Mouse (Mus musculus): ENCODE data around the gene Gstt4. TPM values are rescaled to one million over a fixed set of nuclear protein-coding genes. Genes with fewer than 3 reads are reported as not detected.

Gene Gstt4
- polyA plus RNA-seq, 1 experiment from 2014 or later = not detected

DNA sequence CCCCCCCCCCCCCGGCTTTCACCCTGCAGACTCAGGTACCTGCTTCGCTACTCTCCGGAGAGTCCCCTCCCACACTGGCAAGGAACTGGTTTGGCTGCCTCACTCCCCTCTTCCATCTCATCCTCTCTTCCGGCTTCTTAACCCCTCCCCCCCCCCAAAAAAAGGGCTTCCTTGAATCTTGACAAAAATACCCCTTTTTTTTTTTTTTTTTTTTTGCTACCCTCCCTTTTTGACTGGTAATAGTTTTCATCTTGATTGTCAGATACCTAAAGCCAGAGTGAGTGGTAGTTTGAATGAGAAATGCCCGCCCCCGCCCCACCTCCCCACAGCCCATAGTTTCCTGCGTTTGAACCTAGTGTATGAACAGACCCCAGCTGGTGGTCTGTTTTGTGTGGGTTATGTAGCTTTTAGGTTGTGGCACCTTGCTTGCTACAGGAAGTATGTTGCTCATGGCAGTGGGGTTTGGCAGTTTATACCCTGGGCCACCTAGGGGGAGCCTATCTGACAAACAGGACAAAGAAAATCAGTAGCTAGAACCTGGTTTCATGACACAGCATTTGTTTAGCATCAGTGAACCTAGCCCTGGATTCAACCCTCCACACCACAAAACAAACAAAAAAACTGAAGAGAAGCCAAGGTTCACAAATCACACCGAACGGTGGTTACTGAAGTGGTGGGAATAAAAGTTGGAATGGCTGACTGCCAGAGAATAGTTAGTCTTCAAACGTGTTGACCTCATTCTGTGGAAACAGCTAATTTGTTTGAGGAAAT, 13.6 kb upstream of the Gstt4 start:
- H3K4me3 ChIP-seq (ENCODE audit: control insufficient read depth in 1 of 2, insufficient read depth in 1 of 2, low read depth in 1 of 2, low read length in 2 of 2) = peak overlapping the region in 1 of 2 experiments; percentile 49; a peak in 1 of 4 replicates
- no peak overlapping the region for H3K27ac ChIP-seq (replicated peaks in 1 of 2; ENCODE audit: control insufficient read depth in 1 of 2, insufficient read depth in 1 of 2, low read depth in 2 of 2, low read length in 2 of 2)
- H3K27me3 ChIP-seq (ENCODE audit: control insufficient read depth, insufficient read depth, low read length) = peaks cover 7% of the 10 kb centered on the region; the same call in 1 of the 2 replicates
- H3K9me3 ChIP-seq (ENCODE audit: control insufficient read depth, low read length) = no peaks in the 10 kb centered on the region
- H3K4me1 ChIP-seq (ENCODE audit: control insufficient read depth in 2 of 2, insufficient read depth in 2 of 2, low read length in 2 of 2) = peaks cover 15 to 31% of the 10 kb centered on the region in 2 experiments
- 21% methylated on average over 9 of the region's 10 CpGs for WGBS
- peak overlapping the region; percentile 86 for H3K4me2 ChIP-seq (ENCODE audit: low read length)
- ATAC-seq (ENCODE audit: insufficient number of reproducible peaks, insufficient read depth, low FRiP score, low read depth) = no peak
- peak overlapping the region; percentile 26; the same call in 1 of the 2 replicates for H3K9ac ChIP-seq (ENCODE audit: low read length)
- H3K36me3 ChIP-seq (ENCODE audit: control insufficient read depth, insufficient read depth, low read length) = no peaks in the 10 kb centered on the region

DNA sequence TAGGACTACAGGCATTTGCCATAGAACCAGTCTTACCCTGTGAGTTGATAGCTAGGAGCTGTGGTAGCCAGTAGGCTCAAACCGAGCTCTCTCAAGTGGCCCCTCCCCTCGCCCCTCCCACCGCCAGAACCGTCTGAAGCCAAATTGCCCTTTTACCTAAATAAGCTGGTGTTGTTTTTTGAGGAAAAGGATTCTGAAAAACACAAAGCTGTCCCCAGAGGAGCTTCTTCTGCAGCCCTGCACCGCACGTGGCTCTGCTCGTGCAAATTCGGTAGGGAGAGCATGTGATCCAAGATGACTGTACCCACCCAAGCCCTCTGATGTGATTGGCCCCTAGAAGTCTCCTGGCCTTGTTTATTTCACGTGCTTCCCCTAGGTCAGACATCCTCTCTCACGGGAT, 13.0 kb upstream of the Gstt4 start:
- Histone ChIP-seq H3K36me3 (ENCODE audit: control insufficient read depth, insufficient read depth, low read length) (no peaks in the 10 kb centered on the region), H3K9me3 (ENCODE audit: control insufficient read depth, low read length) (no peaks in the 10 kb centered on the region), H3K4me3 (ENCODE audit: control insufficient read depth in 1 of 2, insufficient read depth in 1 of 2, low read depth in 1 of 2, low read length in 2 of 2) (peak overlapping the region; percentile 35 to 49), H3K27me3 (ENCODE audit: control insufficient read depth, insufficient read depth, low read length) (peaks cover 7% of the 10 kb centered on the region; the same call in 1 of the 2 replicates), H3K27ac (replicated peaks in 1 of 2; ENCODE audit: control insufficient read depth in 1 of 2, insufficient read depth in 1 of 2, low read depth in 2 of 2, low read length in 2 of 2) (no peak overlapping the region), H3K4me1 (ENCODE audit: control insufficient read depth in 2 of 2, insufficient read depth in 2 of 2, low read length in 2 of 2) (peaks cover 15 to 31% of the 10 kb centered on the region in 2 experiments), H3K4me2 (ENCODE audit: low read length) (peak overlapping the region; percentile 86), H3K9ac (ENCODE audit: low read length) (peak overlapping the region; percentile 26; the same call in 1 of the 2 replicates)
- WGBS = 0% methylated on average over 10 of the region's 10 CpGs
- ATAC-seq (ENCODE audit: insufficient number of reproducible peaks, insufficient read depth, low FRiP score, low read depth) = peak; percentile 10; the same call in 1 of the 2 replicates

DNA sequence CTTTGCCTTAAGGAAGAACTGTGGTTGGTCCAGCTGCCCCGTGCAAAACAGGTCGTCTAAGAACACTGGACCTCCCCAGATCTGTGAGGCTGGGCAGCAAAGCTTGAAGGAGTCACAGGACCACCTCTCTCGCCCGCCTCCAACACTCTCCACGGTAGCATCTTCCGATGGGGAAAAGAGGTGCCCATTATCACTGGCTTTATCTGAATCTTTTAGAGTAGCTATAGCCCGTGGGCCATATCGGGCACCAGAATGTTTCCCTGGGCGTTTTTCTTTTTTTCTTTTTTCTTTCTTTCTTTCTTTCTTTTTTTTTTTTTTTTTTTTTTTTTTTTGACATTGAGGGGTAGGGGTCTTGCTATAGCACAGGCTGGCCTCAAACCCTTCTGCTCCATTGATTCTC, 12.4 kb upstream of the Gstt4 start:
- Histone ChIP-seq H3K4me3 (ENCODE audit: control insufficient read depth in 1 of 2, insufficient read depth in 1 of 2, low read depth in 1 of 2, low read length in 2 of 2) (peak overlapping the region; percentile 49 to 57), H3K27ac (replicated peaks in 1 of 2; ENCODE audit: control insufficient read depth in 1 of 2, insufficient read depth in 1 of 2, low read depth in 2 of 2, low read length in 2 of 2) (no peak overlapping the region), H3K4me2 (ENCODE audit: low read length) (peak overlapping the region; percentile 86), H3K9me3 (ENCODE audit: control insufficient read depth, low read length) (no peaks in the 10 kb centered on the region), H3K27me3 (ENCODE audit: control insufficient read depth, insufficient read depth, low read length) (peaks cover 7% of the 10 kb centered on the region; the same call in 1 of the 2 replicates), H3K36me3 (ENCODE audit: control insufficient read depth, insufficient read depth, low read length) (no peaks in the 10 kb centered on the region), H3K4me1 (ENCODE audit: control insufficient read depth in 2 of 2, insufficient read depth in 2 of 2, low read length in 2 of 2) (peaks cover 15 to 31% of the 10 kb centered on the region in 2 experiments), H3K9ac (ENCODE audit: low read length) (peak overlapping the region; percentile 75)
- ATAC-seq (ENCODE audit: insufficient number of reproducible peaks, insufficient read depth, low FRiP score, low read depth) = no peak
- 10% methylated on average over 9 of the region's 9 CpGs for WGBS

DNA sequence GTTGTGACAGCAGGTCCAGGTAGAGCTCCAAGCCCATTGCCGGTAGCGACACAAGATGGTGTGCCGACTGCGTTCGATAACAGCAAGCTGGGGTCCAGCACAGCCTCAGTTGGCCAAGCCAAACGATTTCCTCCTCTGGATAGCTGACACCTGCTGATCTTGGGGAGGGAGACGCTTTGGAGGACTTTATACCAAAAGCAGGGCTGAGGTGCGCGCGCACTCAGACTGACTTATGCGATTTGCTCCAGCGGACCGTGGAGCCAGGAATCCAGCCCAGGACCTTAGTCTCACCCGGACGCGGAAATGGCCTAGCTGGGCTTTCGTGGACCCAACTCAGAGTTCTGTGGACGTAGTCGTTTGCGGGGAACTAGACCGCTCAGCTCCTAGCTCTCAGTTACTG, 11.9 kb upstream of the Gstt4 start:
- H3K9me3 ChIP-seq (ENCODE audit: control insufficient read depth, low read length) = no peaks in the 10 kb centered on the region
- H3K27me3 ChIP-seq (ENCODE audit: control insufficient read depth, insufficient read depth, low read length) = peaks cover 7% of the 10 kb centered on the region; the same call in 1 of the 2 replicates
- peak overlapping the region; percentile 49 to 57 for H3K4me3 ChIP-seq (ENCODE audit: control insufficient read depth in 1 of 2, insufficient read depth in 1 of 2, low read depth in 1 of 2, low read length in 2 of 2)
- H3K4me2 ChIP-seq (ENCODE audit: low read length) = peak overlapping the region; percentile 86
- H3K4me1 ChIP-seq (ENCODE audit: control insufficient read depth in 2 of 2, insufficient read depth in 2 of 2, low read length in 2 of 2) = peaks cover 15 to 31% of the 10 kb centered on the region in 2 experiments
- H3K27ac ChIP-seq (replicated peaks in 1 of 2; ENCODE audit: control insufficient read depth in 1 of 2, insufficient read depth in 1 of 2, low read depth in 2 of 2, low read length in 2 of 2) = no peak overlapping the region
- ATAC-seq (ENCODE audit: insufficient number of reproducible peaks, insufficient read depth, low FRiP score, low read depth) = no peak
- H3K36me3 ChIP-seq (ENCODE audit: control insufficient read depth, insufficient read depth, low read length) = no peaks in the 10 kb centered on the region
- 4% methylated on average over 21 of the region's 21 CpGs for WGBS
- peak overlapping the region; percentile 75 for H3K9ac ChIP-seq (ENCODE audit: low read length)

DNA sequence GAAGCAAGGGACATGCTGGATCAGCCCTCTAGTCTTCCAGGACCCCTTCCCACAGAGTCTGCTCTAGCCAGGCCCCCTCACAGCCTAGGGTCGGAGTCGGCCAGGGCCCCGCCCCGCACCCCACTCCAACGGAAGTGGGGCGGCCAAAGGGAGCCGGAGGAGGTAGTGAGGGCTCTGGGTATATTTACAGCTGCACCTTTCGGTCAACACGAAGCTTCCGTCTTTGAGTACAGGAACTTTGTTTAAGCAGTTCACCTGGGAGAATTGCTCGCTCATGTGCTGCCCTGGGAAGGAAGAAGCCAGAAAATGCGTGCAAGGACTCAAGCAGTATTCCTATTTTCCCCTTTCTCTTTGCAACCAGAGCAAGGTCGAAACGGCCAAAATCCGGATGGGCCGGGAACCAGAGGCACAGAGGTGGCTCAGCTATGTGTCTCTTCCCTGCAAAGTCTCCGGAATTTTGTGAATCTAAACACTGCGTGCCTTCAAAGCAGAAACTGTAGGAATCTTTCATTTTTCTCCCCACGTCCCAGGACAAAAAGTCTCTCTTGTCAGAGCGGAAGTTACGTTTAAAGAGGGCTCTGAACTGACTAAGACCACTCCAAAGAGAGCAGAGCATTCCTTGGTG, 11.2 kb upstream of the Gstt4 start:
- ATAC-seq (ENCODE audit: insufficient number of reproducible peaks, insufficient read depth, low FRiP score, low read depth) = no peak
- Histone ChIP-seq H3K4me1 (ENCODE audit: control insufficient read depth in 2 of 2, insufficient read depth in 2 of 2, low read length in 2 of 2) (peaks cover 13 to 31% of the 10 kb centered on the region in 2 experiments), H3K9me3 (ENCODE audit: control insufficient read depth, low read length) (no peaks in the 10 kb centered on the region), H3K4me2 (ENCODE audit: low read length) (peak overlapping the region; percentile 86), H3K27me3 (ENCODE audit: control insufficient read depth, insufficient read depth, low read length) (peaks cover 7% of the 10 kb centered on the region; the same call in 1 of the 2 replicates), H3K27ac (replicated peaks in 1 of 2; ENCODE audit: control insufficient read depth in 1 of 2, insufficient read depth in 1 of 2, low read depth in 2 of 2, low read length in 2 of 2) (no peak overlapping the region), H3K4me3 (ENCODE audit: control insufficient read depth in 1 of 2, insufficient read depth in 1 of 2, low read depth in 1 of 2, low read length in 2 of 2) (peak overlapping the region; percentile 49 to 57), H3K36me3 (ENCODE audit: control insufficient read depth, insufficient read depth, low read length) (no peaks in the 10 kb centered on the region), H3K9ac (ENCODE audit: low read length) (peak overlapping the region; percentile 75)
- WGBS = 14% methylated on average over 21 of the region's 21 CpGs

DNA sequence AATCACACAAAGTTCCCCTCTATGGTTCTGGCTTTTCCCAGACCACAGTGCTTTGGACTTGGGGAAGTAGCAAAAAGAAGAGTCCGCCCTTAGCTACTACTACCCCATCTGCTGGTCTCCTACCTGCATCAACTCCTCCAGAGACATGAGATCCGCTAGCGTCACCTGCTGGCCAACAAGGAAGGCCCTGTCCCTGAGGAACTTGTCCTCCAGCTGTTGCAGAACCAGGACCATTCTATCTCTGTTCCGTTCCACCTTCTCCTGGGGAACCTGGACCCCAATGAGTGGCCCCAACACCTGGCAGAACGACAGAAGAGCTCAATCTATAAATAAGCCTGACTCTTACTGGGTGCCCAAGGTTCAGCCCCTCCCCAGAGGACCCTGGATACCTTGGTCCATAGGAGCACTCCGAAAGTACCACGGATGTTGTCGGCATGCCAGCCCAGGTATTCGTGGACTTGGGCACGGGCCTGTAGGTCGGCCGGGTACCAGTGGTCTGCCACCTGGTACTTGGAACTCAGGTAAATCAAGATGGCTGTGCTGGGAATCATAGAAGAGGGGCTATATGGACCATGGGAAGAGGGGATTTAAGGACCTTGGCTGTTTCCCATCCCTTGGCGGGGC, 10.0 kb upstream of the Gstt4 start:
- no peaks in the 10 kb centered on the region for H3K9me3 ChIP-seq (ENCODE audit: control insufficient read depth, low read length)
- 48% methylated on average over 13 of the region's 13 CpGs for WGBS

DNA sequence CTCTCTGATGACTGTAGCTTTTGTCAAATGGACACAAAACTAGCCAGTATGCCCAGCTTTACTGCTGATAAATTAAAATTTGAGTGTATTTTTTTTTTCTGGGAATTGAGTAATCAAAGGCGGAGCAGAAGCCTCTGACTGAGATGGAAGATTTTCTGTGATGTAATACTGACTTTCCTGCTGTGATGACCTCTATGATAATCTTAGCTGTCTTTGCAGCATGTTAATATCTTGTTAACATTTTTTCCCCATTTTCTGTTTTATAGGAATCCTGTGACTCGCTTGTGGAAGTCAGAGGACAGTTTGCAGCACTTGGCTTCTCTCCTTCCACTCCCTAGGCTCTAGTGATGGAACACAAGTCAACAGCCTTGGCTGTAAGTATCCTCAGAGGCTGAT, 7.9 kb upstream of the Gstt4 start:
- Histone ChIP-seq H3K27me3 (ENCODE audit: control insufficient read depth, insufficient read depth, low read length) (peaks cover 7% of the 10 kb centered on the region; the same call in 1 of the 2 replicates), H3K36me3 (ENCODE audit: control insufficient read depth, insufficient read depth, low read length) (no peaks in the 10 kb centered on the region), H3K4me2 (ENCODE audit: low read length) (no peak overlapping the region), H3K27ac (replicated peaks in 1 of 2; ENCODE audit: control insufficient read depth in 1 of 2, insufficient read depth in 1 of 2, low read depth in 2 of 2, low read length in 2 of 2) (no peak overlapping the region), H3K4me3 (ENCODE audit: control insufficient read depth in 1 of 2, insufficient read depth in 1 of 2, low read depth in 1 of 2, low read length in 2 of 2) (no peak overlapping the region), H3K9ac (ENCODE audit: low read length) (no peak overlapping the region), H3K9me3 (ENCODE audit: control insufficient read depth, low read length) (no peaks in the 10 kb centered on the region), H3K4me1 (ENCODE audit: control insufficient read depth in 2 of 2, insufficient read depth in 2 of 2, low read length in 2 of 2) (peaks cover 5% of the 10 kb centered on the region in 2 experiments; a peak in 3 of 4 replicates)
- WGBS = 75% methylated on average over 2 of the region's 2 CpGs
- ATAC-seq (ENCODE audit: insufficient number of reproducible peaks, insufficient read depth, low FRiP score, low read depth) = no peak

More for the DNA sequence above, 10.0 kb upstream of the Gstt4 start:
- H3K4me2 ChIP-seq (ENCODE audit: low read length) = no peak overlapping the region
- no peak overlapping the region for H3K27ac ChIP-seq (replicated peaks in 1 of 2; ENCODE audit: control insufficient read depth in 1 of 2, insufficient read depth in 1 of 2, low read depth in 2 of 2, low read length in 2 of 2)
- ATAC-seq (ENCODE audit: insufficient number of reproducible peaks, insufficient read depth, low FRiP score, low read depth) = no peak
- peaks cover 7 to 21% of the 10 kb centered on the region in 2 experiments for H3K4me1 ChIP-seq (ENCODE audit: control insufficient read depth in 2 of 2, insufficient read depth in 2 of 2, low read length in 2 of 2)
- no peaks in the 10 kb centered on the region for H3K36me3 ChIP-seq (ENCODE audit: control insufficient read depth, insufficient read depth, low read length)
- peaks cover 7% of the 10 kb centered on the region; the same call in 1 of the 2 replicates for H3K27me3 ChIP-seq (ENCODE audit: control insufficient read depth, insufficient read depth, low read length)
- H3K9ac ChIP-seq (ENCODE audit: low read length) = no peak overlapping the region
- H3K4me3 ChIP-seq (ENCODE audit: control insufficient read depth in 1 of 2, insufficient read depth in 1 of 2, low read depth in 1 of 2, low read length in 2 of 2) = no peak overlapping the region

Measured in heart, embryonic 14.5 days (tissue).